Mouse (Mus musculus) limb, embryonic 14.5 days (tissue): ENCODE measurements at regions not wholly inside any gene's neighbourhood (a gene's known extent, or its start where the extent isn't known, plus 50 kb on each side); places are given as distances from the start of the nearest gene placed in this dataset.

ENCODE experiments used
- ATAC-seq: fragments of 200-750 bp; cut with Nextera tagmentation; 2 replicates; pipeline ENCODE4 v1.8.0; 2017; ENCODE audit warnings: low read depth, moderate number of reproducible peaks, moderate TSS enrichment; ENCODE audit not compliant: low FRiP score
- DNase-seq: peaks from one replicate; pipeline ENCODE4 v3.0.0-alpha.2; 2015; ENCODE audit warnings: low spot score
- H3K27ac ChIP-seq: fragments of 300-500 bp; sonication (generic); replicated peaks from 2 replicates; pipeline ENCODE4 v1.5.1; 2014; ENCODE audit warnings: low read depth, mild to moderate bottlenecking, low read length, moderate library complexity, mixed read lengths
- H3K27me3 ChIP-seq: fragments of 300-500 bp; sonication (generic); 2 replicates; pipeline ENCODE4 v1.6.1; 2014; ENCODE audit warnings: low read length, mixed read lengths; ENCODE audit not compliant: control insufficient read depth, insufficient read depth
- H3K36me3 ChIP-seq: fragments of 300-500 bp; sonication (generic); 2 replicates; pipeline ENCODE4 v1.6.1; 2014; ENCODE audit warnings: mild to moderate bottlenecking, low read length, moderate library complexity, mixed read lengths; ENCODE audit not compliant: control insufficient read depth, insufficient read depth
- H3K4me1 ChIP-seq: fragments of 300-500 bp; sonication (generic); 2 replicates; pipeline ENCODE4 v1.6.1; 2014; ENCODE audit warnings: antibody characterized with exemption, low read length, mixed read lengths; ENCODE audit not compliant: control insufficient read depth, insufficient read depth
- H3K4me2 ChIP-seq: fragments of 300-500 bp; sonication (generic); replicated peaks from 2 replicates; pipeline ENCODE4 v1.6.1; 2014; ENCODE audit warnings: low read depth, mild to moderate bottlenecking, low read length, moderate library complexity; ENCODE audit not compliant: severe bottlenecking
- H3K4me3 ChIP-seq: fragments of 300-500 bp; sonication (generic); replicated peaks from 2 replicates; pipeline ENCODE4 v1.5.1; 2014; ENCODE audit warnings: low read length
- H3K9ac ChIP-seq: fragments of 300-500 bp; sonication (generic); 2 replicates; pipeline ENCODE4 v1.6.1; 2014; ENCODE audit warnings: mild to moderate bottlenecking, low read depth, low read length, moderate library complexity; ENCODE audit not compliant: severe bottlenecking
- H3K9me3 ChIP-seq: fragments of 300-500 bp; sonication (generic); 2 replicates; pipeline ENCODE4 v1.6.1; 2016; ENCODE audit warnings: low read length; ENCODE audit not compliant: control insufficient read depth
- POLR2A ChIP-seq: fragments of 200-500 bp; IDR thresholded peaks from 2 replicates; pipeline ENCODE4 v1.8.0; 2012; ENCODE audit warnings: inconsistent platforms, mild to moderate bottlenecking, moderate library complexity, borderline replicate concordance; ENCODE audit not compliant: insufficient read depth, insufficient read length; ENCODE audit errors: extremely low read depth
- whole genome bisulfite sequencing: fragments of 180-500 bp; shearing (Covaris S2); extraction: QIAGEN DNeasy Blood & Tissue Kit; methylation state at CpG from one replicate; pipeline ENCODE4 v1.1.7; 2014; 5-methylcytosine and 5-hydroxymethylcytosine counted together

DNA sequence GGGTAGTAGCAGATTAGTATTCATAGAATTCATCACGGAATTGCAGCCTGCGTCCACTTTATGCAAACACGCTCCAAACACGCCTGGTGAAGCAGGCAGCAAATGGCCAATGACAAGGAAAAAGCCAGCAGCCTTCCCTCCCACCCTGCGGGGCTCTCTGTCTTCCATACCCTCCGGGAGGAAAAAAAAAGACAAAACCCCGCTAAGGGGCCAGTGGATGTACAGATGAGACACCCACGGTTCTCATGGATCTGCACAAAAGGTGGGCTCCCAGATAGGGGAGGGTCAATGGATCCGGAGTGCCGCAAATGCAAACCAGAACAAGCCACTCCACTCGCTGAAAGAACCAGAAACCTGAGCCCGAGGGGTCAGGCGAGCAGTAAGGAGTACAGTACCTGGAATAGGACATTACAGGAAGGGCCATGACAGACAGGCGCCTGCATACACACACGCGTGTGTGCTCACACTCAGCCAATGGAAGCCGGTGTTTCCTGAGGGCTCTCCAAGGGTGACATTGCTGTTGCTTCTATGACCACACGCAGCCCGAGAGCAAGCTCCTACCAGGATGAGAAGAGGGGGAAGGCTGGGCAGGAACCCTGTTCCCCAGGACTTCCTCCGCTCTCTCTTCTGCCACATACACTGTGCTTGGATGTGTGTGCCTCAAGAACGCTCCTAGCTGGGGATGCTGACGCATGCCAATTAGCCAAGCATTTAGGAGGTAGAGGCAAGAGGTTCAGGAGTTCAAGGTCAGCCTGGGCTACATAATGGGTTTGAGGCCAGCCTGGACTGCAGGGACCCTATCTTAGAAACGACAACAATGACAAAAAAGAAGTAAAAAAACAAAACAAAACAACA, 57.5 kb upstream of the Casz1 start:
- H3K4me2 ChIP-seq: no peak overlapping the region
- WGBS: 47% methylated on average over 23 of the region's 23 CpGs
- no peak overlapping the region for H3K9ac ChIP-seq
- no peak for DNase-seq
- ATAC-seq: no peak
- no peak for TF ChIP-seq POLR2A
- H3K27me3 ChIP-seq: peaks cover 12% of the 10 kb centered on the region; the same call in 1 of the 2 replicates
- no peak overlapping the region for H3K4me3 ChIP-seq
- no peak overlapping the region for H3K27ac ChIP-seq
- 0 out of 2 replicates have a peak, but pooled peaks cover 6% of the 10 kb centered on the region for H3K4me1 ChIP-seq
- H3K9me3 ChIP-seq: no peaks in the 10 kb centered on the region
- H3K36me3 ChIP-seq: no peaks in the 10 kb centered on the region

DNA sequence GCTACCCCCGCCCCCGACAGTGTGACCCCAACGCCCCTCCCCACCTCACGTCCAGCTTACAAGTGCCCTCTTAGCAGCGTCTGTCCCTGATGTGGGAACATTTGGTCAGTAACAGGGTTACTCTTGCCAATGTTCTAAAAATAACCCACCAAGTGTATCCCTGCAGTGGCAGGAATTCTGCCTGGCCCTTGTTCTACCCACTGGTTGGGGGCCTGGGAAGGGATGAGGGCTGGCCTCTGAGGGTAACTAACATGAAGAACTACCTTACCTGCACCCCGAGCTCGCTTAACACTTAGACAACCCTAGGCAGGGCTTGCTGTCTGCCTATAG, 56.9 kb upstream of the Casz1 start:
- Histone ChIP-seq H3K36me3 (no peaks in the 10 kb centered on the region), H3K9me3 (no peaks in the 10 kb centered on the region), H3K9ac (no peak overlapping the region), H3K27me3 (peaks cover 12% of the 10 kb centered on the region; the same call in 1 of the 2 replicates), H3K4me3 (no peak overlapping the region), H3K4me2 (no peak overlapping the region), H3K27ac (no peak overlapping the region), H3K4me1 (0 out of 2 replicates have a peak, but pooled peaks cover 6% of the 10 kb centered on the region)
- TF ChIP-seq POLR2A: no peak
- DNase-seq (no peak), ATAC-seq (no peak)
- WGBS: 76% methylated on average over 7 of the region's 7 CpGs

DNA sequence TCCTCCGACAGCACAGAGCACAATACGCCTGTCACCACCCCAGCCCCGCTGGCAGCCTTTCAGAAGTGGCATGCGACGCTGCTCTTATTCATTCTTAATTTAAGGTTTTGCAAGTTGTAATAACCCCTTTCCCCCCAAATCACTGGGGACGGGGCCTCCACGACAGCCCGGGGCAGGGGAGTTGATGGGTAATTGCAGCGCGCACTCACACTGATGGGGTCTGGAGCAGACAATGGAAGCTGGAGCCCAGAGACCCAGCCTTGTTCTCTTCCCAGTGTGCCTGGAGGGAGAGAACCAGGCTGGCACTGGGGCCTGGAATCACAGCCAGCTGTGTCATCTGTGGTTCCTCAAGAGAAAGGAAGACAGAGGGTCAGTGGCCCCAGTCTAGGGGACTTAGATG, 54.2 kb upstream of the Casz1 start:
- WGBS: 67% methylated on average over 10 of the region's 10 CpGs
- H3K9me3 ChIP-seq: no peaks in the 10 kb centered on the region
- no peak for DNase-seq
- no peak overlapping the region for H3K4me2 ChIP-seq
- peaks cover under 1% of the 10 kb centered on the region; the same call in 1 of the 2 replicates for H3K27me3 ChIP-seq
- no peak for ATAC-seq
- no peaks in the 10 kb centered on the region for H3K36me3 ChIP-seq
- H3K4me1 ChIP-seq: 0 out of 2 replicates have a peak, but pooled peaks cover 8% of the 10 kb centered on the region
- H3K27ac ChIP-seq: no peak overlapping the region
- no peak overlapping the region for H3K9ac ChIP-seq
- H3K4me3 ChIP-seq: no peak overlapping the region
- no peak for TF ChIP-seq POLR2A

DNA sequence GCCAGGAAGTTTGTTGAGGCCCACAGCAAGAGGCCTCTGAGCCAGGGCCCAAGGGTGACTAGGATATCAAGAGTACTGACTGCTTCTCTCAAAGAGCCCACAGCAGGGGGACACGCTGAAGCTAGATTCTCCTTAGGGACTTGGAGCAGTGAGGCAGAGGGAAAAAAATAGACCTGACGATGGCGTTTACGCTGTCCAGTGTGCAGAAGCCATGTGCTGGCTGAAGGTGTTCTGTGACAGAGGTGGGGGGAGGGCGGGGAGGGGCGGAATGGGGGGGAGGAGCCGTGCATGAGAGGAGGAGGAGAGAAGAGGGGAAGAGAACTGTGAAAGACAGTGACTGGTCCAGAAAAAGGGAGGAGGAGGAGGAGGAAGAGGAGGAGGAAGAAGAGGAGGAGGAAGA, 52.6 kb upstream of the Casz1 start:
- H3K4me1 ChIP-seq: 0 out of 2 replicates have a peak, but pooled peaks cover 7% of the 10 kb centered on the region
- no peaks in the 10 kb centered on the region for H3K9me3 ChIP-seq
- WGBS: 44% methylated on average over 7 of the region's 7 CpGs
- H3K9ac ChIP-seq: no peak overlapping the region
- H3K4me2 ChIP-seq: no peak overlapping the region
- no peak for TF ChIP-seq POLR2A
- H3K27ac ChIP-seq: no peak overlapping the region
- no peak for ATAC-seq
- H3K27me3 ChIP-seq: no peaks in the 10 kb centered on the region; the same call in 1 of the 2 replicates
- no peaks in the 10 kb centered on the region for H3K36me3 ChIP-seq
- DNase-seq: no peak
- H3K4me3 ChIP-seq: no peak overlapping the region

- no peak overlapping the region for H3K9ac ChIP-seq
- DNase-seq (no peak), ATAC-seq (peak; percentile 32)
- no peak overlapping the region for H3K4me3 ChIP-seq
- H3K4me2 ChIP-seq: no peak overlapping the region
- H3K36me3 ChIP-seq: no peaks in the 10 kb centered on the region
- TF ChIP-seq POLR2A: no peak
- 71% methylated on average over 14 of the region's 14 CpGs for WGBS
- no peak overlapping the region for H3K27ac ChIP-seq
- no peaks in the 10 kb centered on the region for H3K9me3 ChIP-seq
- H3K27me3 ChIP-seq: no peaks in the 10 kb centered on the region; the same call in 1 of the 2 replicates
- H3K4me1 ChIP-seq: 0 out of 2 replicates have a peak, but pooled peaks cover 5% of the 10 kb centered on the region
These were observed 51.7 kb upstream of the Casz1 start for GRCm38 (mm10) chr4:148752360-148753093.
